Comparison of ENCODE assay signal across 22 mouse cellular contexts in the genomic region with DNA sequence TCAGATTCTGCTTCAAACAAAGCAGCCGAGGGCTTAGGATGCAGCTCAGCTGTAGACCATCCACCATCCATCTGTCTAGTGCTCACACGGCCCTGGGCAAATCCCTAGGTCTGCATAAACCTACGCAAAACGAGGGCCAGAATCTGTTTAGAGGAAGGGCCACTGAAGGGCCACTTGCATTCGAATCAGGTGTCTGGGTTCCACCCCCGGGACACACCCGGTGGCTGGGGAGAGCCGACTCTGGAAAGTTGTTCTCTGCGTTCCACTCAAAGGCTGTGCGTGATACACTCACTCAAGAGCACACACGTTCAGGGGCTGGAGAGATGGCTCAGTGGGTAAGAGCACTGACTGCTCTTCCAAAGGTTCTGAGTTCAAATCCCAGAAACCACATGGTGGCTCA. TPM values are rescaled to one million over a fixed set of nuclear protein-coding genes. Genes with fewer than 3 reads are reported as not detected.
DNase-seq lines count a peak whose midpoint lies in the region; TF ChIP-seq lines count a peak whose summit lies in the region.
"Had no signal": no experiment of that assay in that cellular context is flagged by ENCODE, and none has a peak within 500 bp of the region (broad histone marks: within the 10 kb centered on the region; RNA-seq: fewer than 3 reads in every experiment).

No protein-coding gene starts in this region.

- no peak for TF ChIP-seq CTCF in CH12.LX (conservative IDR thresholded peaks at IDR 0.05 in 1 of 2, IDR thresholded peaks at IDR 0.05 in 1 of 2; ENCODE audit: low read depth in 2 of 2, low read length in 2 of 2)
- no peak for TF ChIP-seq CTCF in E14TG2a.4 (conservative IDR thresholded peaks at IDR 0.05; ENCODE audit: low read length)

- H3K9ac ChIP-seq in CH12.LX (ENCODE audit: insufficient read depth, low read depth) (no peak overlapping the region), ES-E14 (ENCODE audit: insufficient read depth, low read depth, low read length, poor library complexity, severe bottlenecking) (no peak overlapping the region)
- H3K9ac ChIP-seq: embryonic facial prominence, embryonic 12.5 days; embryonic facial prominence, embryonic 15.5 days; forebrain, embryonic 13.5 days; hindbrain, embryonic 12.5 days; hindbrain, embryonic 15.5 days had no signal

- H3K4me3 ChIP-seq in CH12.LX (replicated peaks in 1 of 3; ENCODE audit: low read depth in 2 of 3, low read length in 2 of 3, poor library complexity in 1 of 3), result no peak overlapping the region
- peak overlapping the region; percentile 54 for H3K4me3 ChIP-seq in E14TG2a.4 (replicated peaks; ENCODE audit: low read length)
- no peak overlapping the region for H3K4me3 ChIP-seq in ES-E14 (ENCODE audit: insufficient read depth in 1 of 2, low read depth in 1 of 2, low read length in 2 of 2, poor library complexity in 1 of 2, severe bottlenecking in 1 of 2)
- H3K4me3 ChIP-seq: embryonic facial prominence, embryonic 12.5 days; embryonic facial prominence, embryonic 15.5 days; forebrain, embryonic 13.5 days; hindbrain, embryonic 12.5 days; hindbrain, embryonic 15.5 days had no signal

- H3K36me3 ChIP-seq in CH12.LX (replicated peaks in 1 of 2; ENCODE audit: control insufficient read depth in 1 of 2, insufficient read depth in 1 of 2, low read length in 1 of 2), result no peaks in the 10 kb centered on the region
- H3K36me3 ChIP-seq in E14TG2a.4 (ENCODE audit: insufficient read depth, low read length), result no peaks in the 10 kb centered on the region
- H3K36me3 ChIP-seq in ES-E14 (ENCODE audit: control insufficient read depth, insufficient read depth, low read length, poor library complexity, severe bottlenecking), result no peaks in the 10 kb centered on the region
- H3K36me3 ChIP-seq: embryonic facial prominence, embryonic 12.5 days; embryonic facial prominence, embryonic 15.5 days; G1E; hindbrain, embryonic 12.5 days; hindbrain, embryonic 15.5 days had no signal

- H3K4me1 ChIP-seq in CH12.LX (ENCODE audit: control insufficient read depth in 1 of 2, insufficient read depth in 2 of 2), result peaks cover 10 to 26% of the 10 kb centered on the region in 2 experiments
- peaks cover 17% of the 10 kb centered on the region for H3K4me1 ChIP-seq in E14TG2a.4 (replicated peaks; ENCODE audit: low read depth, low read length)
- H3K4me1 ChIP-seq in ES-E14 (ENCODE audit: control insufficient read depth in 2 of 2, insufficient read depth in 2 of 2, low read length in 2 of 2, poor library complexity in 1 of 2), result peaks cover 0 to under 1% of the 10 kb centered on the region in 2 experiments; a peak in 1 of 4 replicates

- no peak for DNase-seq in CH12.LX (ENCODE audit: extremely low read depth)
- no peak for DNase-seq in ES-E14 (ENCODE audit: low read depth, low spot score)
- peak; percentile 45 for DNase-seq in WW6 (ENCODE audit: low read depth, low spot score)
- DNase-seq in gastrocnemius, postnatal 25 days, result no peak
- DNase-seq in cerebellum, postnatal 14 days, result no peak
- no peak for DNase-seq in kidney, postnatal 14 days
- DNase-seq: adrenal gland, adult 8-10 months; adrenal gland, postnatal 25 days; cerebellum, adult 18-20 months; cerebellum, adult 9-11 months; cerebellum, postnatal 36 days; gastrocnemius, postnatal 10 days; heart, adult 11 months; kidney, adult 2 months had no signal

- H3K79me2 ChIP-seq in CH12.LX (replicated peaks; ENCODE audit: control insufficient read depth, extremely low read depth, insufficient read depth, poor library complexity, severe bottlenecking), result no peaks in the 10 kb centered on the region

- dilution Hi-C loops in CH12.LX (cut with MboI; ENCODE audit: extremely low pct_ligation_motif_present, extremely low pct_unique_long_range_greater_than_20kb, low sequenced_read_pairs), result no loop called here

- TF ChIP-seq POLR2A in CH12.LX (IDR thresholded peaks at IDR 0.05; ENCODE audit: low read depth, low read length), result no peak

- H3K9me3 ChIP-seq in CH12.LX (replicated peaks; ENCODE audit: low read length), result no peaks in the 10 kb centered on the region
- no peaks in the 10 kb centered on the region for H3K9me3 ChIP-seq in E14TG2a.4 (ENCODE audit: low read length)
- H3K9me3 ChIP-seq in ES-E14 (ENCODE audit: control insufficient read depth, insufficient read depth, low read depth, low read length), result no peaks in the 10 kb centered on the region
- H3K9me3 ChIP-seq: embryonic facial prominence, embryonic 12.5 days; embryonic facial prominence, embryonic 15.5 days; forebrain, embryonic 13.5 days; G1E; hindbrain, embryonic 12.5 days; hindbrain, embryonic 15.5 days had no signal

- no peak for TF ChIP-seq EP300 in CH12.LX (IDR thresholded peaks at IDR 0.05; ENCODE audit: low read length)

- in situ Hi-C loops in CH12.LX (cut with MboI; ENCODE audit: low pct_ligation_motif_present, low pct_unique_long_range_greater_than_20kb, low sequenced_read_pairs), result no loop called here
- in situ Hi-C loops in ES-E14 (cut with MboI; ENCODE audit: low sequenced_read_pairs in 2 of 2, unreplicated experiment in 2 of 2), result loop anchor here (5.0 to 10.0 kb wide), 2 partner anchors 82 to 85 kb away; no protein-coding TSS in a partner anchor

- H3K27ac ChIP-seq in CH12.LX (ENCODE audit: insufficient read depth, low read depth) (no peak overlapping the region), ES-E14 (ENCODE audit: insufficient read depth, low read depth, low read length, poor library complexity, severe bottlenecking) (no peak overlapping the region)
- H3K27ac ChIP-seq: embryonic facial prominence, embryonic 12.5 days; embryonic facial prominence, embryonic 15.5 days; forebrain, embryonic 13.5 days; hindbrain, embryonic 12.5 days; hindbrain, embryonic 15.5 days had no signal

- H3K27me3 ChIP-seq in CH12.LX (replicated peaks) (no peaks in the 10 kb centered on the region), E14TG2a.4 (ENCODE audit: insufficient read depth, low read length) (peaks cover 3% of the 10 kb centered on the region; the same call in 1 of the 2 replicates)
- H3K27me3 ChIP-seq: embryonic facial prominence, embryonic 12.5 days; embryonic facial prominence, embryonic 15.5 days; forebrain, embryonic 13.5 days; hindbrain, embryonic 12.5 days; hindbrain, embryonic 15.5 days had no signal

- no peak for TF ChIP-seq RAD21 in CH12.LX (IDR thresholded peaks at IDR 0.05; ENCODE audit: low read depth, low read length)

- no peak overlapping the region for H3K4me2 ChIP-seq in CH12.LX (ENCODE audit: insufficient read depth, low read depth, poor library complexity, severe bottlenecking)
- H3K4me2 ChIP-seq: embryonic facial prominence, embryonic 12.5 days; embryonic facial prominence, embryonic 15.5 days; forebrain, embryonic 13.5 days; heart, embryonic 11.5 days; hindbrain, embryonic 12.5 days; hindbrain, embryonic 15.5 days had no signal

TF ChIP-seq in CH12.LX, 34 proteins besides CTCF, POLR2A, EP300 and RAD21:
- TF ChIP-seq SIN3A (IDR thresholded peaks at IDR 0.05; ENCODE audit: low read length) (no peak), TBP (conservative IDR thresholded peaks at IDR 0.05; ENCODE audit: low read depth, low read length) (peak; percentile 85)

TF ChIP-seq in ES-E14, 5 proteins besides CTCF, POLR2A, EP300 and RAD21:
- TF ChIP-seq HCFC1 (IDR thresholded peaks at IDR 0.05; ENCODE audit: borderline replicate concordance, insufficient read depth, low read length) (no peak), CHD2 (IDR thresholded peaks at IDR 0.05; ENCODE audit: low read depth, low read length) (no peak), MAFK (IDR thresholded peaks at IDR 0.05; ENCODE audit: insufficient read depth, low read depth, low read length) (0 out of 2 replicates have a peak, but pooled peaks have one; percentile 2), ZNF384 (IDR thresholded peaks at IDR 0.05; ENCODE audit: low read depth, low read length) (no peak)

RNA-seq across cellular contexts. Expression of a gene that starts 20.1 kb away (rescaled TPM):
- total RNA-seq in CH12.LX (2012; rRNA removed), result 140 and 168 TPM in 2 replicates
- total RNA-seq in CH12.LX (2014; rRNA removed), result 183 and 204 TPM in 2 replicates
- polyA plus RNA-seq in CH12.LX (2012; ENCODE audit: insufficient read length, low read depth), result 327 and 334 TPM in 2 replicates
- 202 and 211 TPM in 2 replicates for total RNA-seq in ES-E14 (2012; rRNA removed)
- total RNA-seq in gastrocnemius, postnatal 25 days (2021), result 10 to 100 TPM; 90.9 to 92.4 TPM

RNA-seq across cellular contexts. Expression of a gene that starts 33.5 kb away (rescaled TPM):
- total RNA-seq in CH12.LX (2012; rRNA removed) (17.9 and 20.8 TPM in 2 replicates), CH12.LX (2014; rRNA removed) (12.5 and 12.8 TPM in 2 replicates), ES-E14 (2012; rRNA removed) (20.9 and 27.1 TPM in 2 replicates)
- polyA plus RNA-seq in CH12.LX (2012; ENCODE audit: insufficient read length, low read depth), result 62.2 and 72.2 TPM in 2 replicates
- 100 to 1,000 TPM; 166 to 187 TPM for total RNA-seq in gastrocnemius, postnatal 25 days (2021)

RNA-seq across cellular contexts. Expression of a gene that starts 39.5 kb away (rescaled TPM):
- 72.7 and 81.1 TPM in 2 replicates for total RNA-seq in CH12.LX (2012; rRNA removed)
- 94.8 and 100 TPM in 2 replicates for total RNA-seq in CH12.LX (2014; rRNA removed)
- polyA plus RNA-seq in CH12.LX (2012; ENCODE audit: insufficient read length, low read depth), result 73.0 and 74.1 TPM in 2 replicates
- 54.8 and 54.9 TPM in 2 replicates for total RNA-seq in ES-E14 (2012; rRNA removed)
- total RNA-seq in gastrocnemius, postnatal 25 days (2021), result 10 to 100 TPM; 18.0 to 21.0 TPM

RNA-seq across cellular contexts. Expression of a gene that starts 59.3 kb away (rescaled TPM):
- total RNA-seq in CH12.LX (2012; rRNA removed) (0.21 and 0.25 TPM in 2 replicates), CH12.LX (2014; rRNA removed) (0.35 and 0.36 TPM in 2 replicates), ES-E14 (2012; rRNA removed) (2.4 and 3.0 TPM in 2 replicates)
- polyA plus RNA-seq in CH12.LX (2012; ENCODE audit: insufficient read length, low read depth), result 0.46 and 0.52 TPM in 2 replicates
- 1 to 10 TPM in 1 of 2 experiments, under 1 TPM in 1; 0.94 to 1.3 TPM for total RNA-seq in gastrocnemius, postnatal 25 days (2021)
